Mouse (Mus musculus) cerebellum, adult 2 months (tissue): ENCODE results near the gene Gm10563.

Experiments used
- CTCF ChIP-seq: fragments of 200-500 bp; IDR thresholded peaks from 2 replicates; pipeline ENCODE4 v1.5.1; 2011; ENCODE audit warnings: low read depth, mild to moderate bottlenecking, control low read depth, low read length, moderate library complexity, borderline replicate concordance; ENCODE audit not compliant: insufficient read depth
- POLR2A ChIP-seq: fragments of 200-500 bp; IDR thresholded peaks from 2 replicates; pipeline ENCODE4 v1.6.1; 2011; ENCODE audit warnings: low read length, control low read depth, borderline replicate concordance; ENCODE audit not compliant: insufficient read depth

DNA sequence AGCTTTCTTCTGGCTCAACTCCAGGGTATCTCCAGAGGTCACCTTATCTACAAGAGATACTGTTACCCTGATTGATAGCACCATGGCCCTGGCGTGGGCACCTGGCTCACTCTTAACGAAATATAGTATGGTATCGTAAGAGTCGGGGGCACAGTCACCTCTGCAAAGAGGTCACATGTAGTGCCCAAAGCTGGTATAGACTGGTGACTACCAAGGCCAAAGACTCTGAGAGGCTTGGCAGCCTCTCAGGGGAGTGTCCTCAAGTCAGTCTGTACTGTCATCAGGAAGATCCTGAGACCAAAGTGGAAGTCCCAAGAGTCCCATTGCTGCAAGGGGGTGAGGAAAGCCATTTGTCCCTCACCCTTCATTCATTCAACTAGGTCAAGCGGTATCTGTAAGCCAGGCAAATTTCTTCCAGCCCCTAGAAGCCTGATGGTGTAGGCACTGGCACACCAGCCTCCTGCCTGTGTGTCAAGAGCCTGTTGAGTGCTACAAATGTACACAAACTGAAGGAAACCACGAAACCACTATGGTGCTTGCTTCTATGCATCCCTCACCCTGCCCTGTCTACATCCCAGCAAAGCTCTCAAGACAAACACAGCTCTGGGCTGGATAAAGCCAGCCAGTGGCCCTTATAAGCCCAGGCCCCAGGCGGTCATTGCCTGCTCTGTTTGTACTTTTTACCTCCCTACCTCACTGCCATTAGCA is 54.0 kb downstream of the Gm10563 start:
- TF ChIP-seq CTCF (no peak), POLR2A (no peak)
